Mouse (Mus musculus) ES-Bruce4 (cell line): ENCODE measurements around the gene Tln1. TPM values are rescaled to one million over a fixed set of nuclear protein-coding genes. Genes with fewer than 3 reads are reported as not detected.

Source experiments
- H3K27ac ChIP-seq: 2 replicates; pipeline ENCODE4 v1.5.1; 2012; ENCODE audit warnings: low read length, inconsistent platforms; ENCODE audit not compliant: insufficient read depth
- H3K27me3 ChIP-seq: 2 replicates; pipeline ENCODE4 v1.6.1; 2012; ENCODE audit warnings: mild to moderate bottlenecking, low read length, inconsistent platforms; ENCODE audit not compliant: control insufficient read depth, poor library complexity, insufficient read depth, severe bottlenecking
- H3K36me3 ChIP-seq: 2 replicates; pipeline ENCODE4 v1.6.1; 2012; ENCODE audit warnings: inconsistent platforms, mild to moderate bottlenecking, low read length, moderate library complexity; ENCODE audit not compliant: control insufficient read depth, poor library complexity, insufficient read depth, severe bottlenecking
- H3K4me1 ChIP-seq: one replicate; pipeline ENCODE4 v1.8.1; 2011; ENCODE audit warnings: low read length; ENCODE audit not compliant: control insufficient read depth, insufficient read depth
- H3K4me3 ChIP-seq: 2 replicates; pipeline ENCODE4 v1.5.1; 2011; ENCODE audit warnings: low read depth, mild to moderate bottlenecking, low read length
- H3K9ac ChIP-seq: 2 replicates; pipeline ENCODE4 v1.6.1; 2012; ENCODE audit warnings: low read depth, mild to moderate bottlenecking, inconsistent platforms; ENCODE audit not compliant: poor library complexity, severe bottlenecking
- H3K9me3 ChIP-seq: replicated peaks from 2 replicates; pipeline ENCODE4 v1.6.1; 2012; ENCODE audit warnings: mild to moderate bottlenecking, low read length, inconsistent platforms; ENCODE audit not compliant: control insufficient read depth, poor library complexity, insufficient read depth, severe bottlenecking
- CTCF ChIP-seq: IDR thresholded peaks from one replicate; pipeline ENCODE4 v1.8.1; 2011; ENCODE audit warnings: low read depth, low read length
- EP300 ChIP-seq: IDR thresholded peaks from 2 replicates; pipeline ENCODE4 v1.6.1; 2011; ENCODE audit warnings: low read depth, low read length; ENCODE audit not compliant: insufficient read depth
- POLR2A ChIP-seq: IDR thresholded peaks from one replicate; pipeline ENCODE4 v1.8.1; 2011; ENCODE audit warnings: low read length; ENCODE audit not compliant: insufficient read depth
- polyA plus RNA-seq: library from polyadenylated mRNA; stranded (reverse); fragments of >200 nt; gene quantifications from 2 replicates; pipeline ENCODE4 v1.2.4, GENCODE M21; 2011; ENCODE audit warnings: low read depth; ENCODE audit not compliant: missing spikeins, insufficient read depth, insufficient read length

Tln1 gene
- polyA plus RNA-seq, 1 experiment, result 92.5 TPM

DNA sequence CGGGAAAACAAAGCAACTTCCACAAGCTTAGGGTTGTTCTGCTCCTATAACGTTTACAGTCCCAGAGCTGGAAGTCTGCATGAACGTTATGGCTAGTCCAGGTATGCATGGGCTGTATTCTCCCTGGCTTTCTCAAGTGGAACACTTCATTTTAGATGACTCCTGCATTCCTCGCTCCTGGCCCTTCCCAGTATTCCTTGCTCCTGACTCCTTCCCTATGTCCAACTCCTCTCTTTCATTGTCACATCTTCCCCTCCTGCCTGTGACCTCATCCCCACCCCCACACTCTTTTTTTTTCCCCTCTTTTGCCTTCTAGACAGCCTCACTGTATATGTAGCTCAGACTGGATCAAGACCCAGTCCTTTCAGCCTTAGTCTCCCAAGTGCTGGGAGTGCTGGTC is 48.7 kb downstream of the Tln1 start:
- Histone ChIP-seq H3K27me3 (no peaks in the 10 kb centered on the region), H3K27ac (no peak overlapping the region), H3K36me3 (no peaks in the 10 kb centered on the region), H3K9me3 (no peaks in the 10 kb centered on the region), H3K4me3 (no peak overlapping the region), H3K4me1 (peaks cover 3% of the 10 kb centered on the region), H3K9ac (no peak overlapping the region)
- no peak for TF ChIP-seq POLR2A
- no peak for TF ChIP-seq EP300
- TF ChIP-seq CTCF, result no peak

DNA sequence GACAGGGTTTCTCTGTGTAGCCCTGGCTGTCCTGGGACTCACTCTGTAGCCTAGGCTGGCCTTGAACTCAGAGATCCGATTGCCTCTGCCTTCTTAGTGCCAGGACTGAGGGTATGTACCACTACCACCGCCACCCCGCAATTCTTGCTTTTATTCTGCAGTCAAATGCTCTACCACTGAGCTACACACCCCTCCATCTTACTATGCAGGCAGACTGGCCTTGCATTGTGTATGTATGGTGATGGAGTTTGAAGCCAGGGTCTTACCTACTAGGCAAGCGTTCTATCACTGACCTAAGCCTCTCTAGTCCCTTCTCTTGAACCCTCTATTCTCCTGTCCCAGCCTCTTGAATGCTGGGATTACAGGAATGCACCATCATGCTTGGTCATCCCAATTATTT is 49.2 kb downstream of the Tln1 start:
- peaks cover 3% of the 10 kb centered on the region for H3K4me1 ChIP-seq
- H3K36me3 ChIP-seq, result no peaks in the 10 kb centered on the region
- no peak overlapping the region for H3K9ac ChIP-seq
- no peak for TF ChIP-seq CTCF
- no peak for TF ChIP-seq POLR2A
- TF ChIP-seq EP300, result no peak
- H3K9me3 ChIP-seq, result no peaks in the 10 kb centered on the region
- no peaks in the 10 kb centered on the region for H3K27me3 ChIP-seq
- H3K4me3 ChIP-seq, result no peak overlapping the region
- no peak overlapping the region for H3K27ac ChIP-seq

DNA sequence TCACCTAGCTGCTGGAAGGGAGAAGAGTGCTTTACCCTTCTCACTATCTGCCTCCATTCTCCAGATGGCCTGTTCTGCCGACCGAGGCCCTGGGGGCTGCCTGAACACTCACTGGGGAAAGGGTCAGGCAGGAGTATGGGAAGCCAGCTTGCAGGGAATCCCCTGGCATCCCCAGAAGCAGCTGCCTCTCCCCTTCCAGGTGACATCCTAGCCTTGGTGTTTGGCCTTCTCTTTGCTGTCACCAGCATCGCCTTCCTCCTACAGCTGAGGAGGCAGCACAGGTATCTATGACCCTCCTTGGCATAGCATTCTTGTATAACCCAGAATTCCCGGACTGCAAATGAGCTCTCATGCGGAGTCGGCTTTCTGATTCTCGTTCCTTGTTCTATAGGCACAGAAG is 49.8 kb downstream of the Tln1 start:
- no peak for TF ChIP-seq EP300
- no peak for TF ChIP-seq CTCF
- TF ChIP-seq POLR2A, result no peak
- H3K9ac ChIP-seq, result no peak overlapping the region
- no peaks in the 10 kb centered on the region for H3K9me3 ChIP-seq
- no peak overlapping the region for H3K4me3 ChIP-seq
- H3K36me3 ChIP-seq, result no peaks in the 10 kb centered on the region
- no peaks in the 10 kb centered on the region for H3K27me3 ChIP-seq
- no peak overlapping the region for H3K27ac ChIP-seq
- peaks cover 3% of the 10 kb centered on the region for H3K4me1 ChIP-seq

DNA sequence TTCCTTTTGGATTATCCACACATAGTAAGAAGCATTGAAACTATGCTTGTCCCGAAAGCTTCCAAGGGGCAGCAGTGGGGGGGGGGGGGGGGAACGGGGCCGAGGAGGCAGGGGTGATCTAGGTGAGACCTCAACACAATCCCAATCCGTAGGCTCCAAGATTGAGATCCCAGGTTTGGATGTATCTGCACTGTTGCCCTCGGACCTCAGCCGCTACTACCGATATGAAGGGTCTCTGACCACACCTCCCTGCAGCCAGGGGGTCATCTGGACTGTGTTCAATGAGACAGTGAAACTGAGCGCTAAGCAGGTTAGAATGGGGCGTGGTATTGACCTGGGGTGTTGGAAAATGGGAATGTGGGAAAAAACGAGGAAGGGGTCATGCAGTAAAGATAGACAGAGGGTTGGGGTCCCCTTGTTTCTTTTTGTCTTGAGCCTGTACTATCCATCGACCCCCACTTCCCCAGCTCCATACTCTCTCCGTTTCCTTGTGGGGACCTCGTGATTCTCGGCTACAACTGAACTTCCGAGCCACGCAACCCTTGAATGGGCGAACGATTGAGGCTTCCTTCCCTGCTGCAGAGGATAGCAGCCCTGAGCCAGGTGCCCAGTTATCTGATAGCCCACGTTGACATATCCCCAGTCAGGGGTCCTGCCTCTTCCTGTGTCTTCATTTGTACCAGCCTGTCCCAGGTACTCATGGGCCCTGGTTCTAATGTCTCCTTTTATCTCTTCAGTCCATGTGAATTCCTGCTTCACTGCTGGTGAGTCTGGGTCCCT is 50.6 kb downstream of the Tln1 start:
- Histone ChIP-seq H3K4me1 (peaks cover 3% of the 10 kb centered on the region), H3K9me3 (no peaks in the 10 kb centered on the region), H3K9ac (no peak overlapping the region), H3K36me3 (no peaks in the 10 kb centered on the region), H3K27ac (no peak overlapping the region), H3K4me3 (no peak overlapping the region), H3K27me3 (no peaks in the 10 kb centered on the region)
- TF ChIP-seq CTCF, result no peak
- TF ChIP-seq POLR2A, result no peak
- no peak for TF ChIP-seq EP300

DNA sequence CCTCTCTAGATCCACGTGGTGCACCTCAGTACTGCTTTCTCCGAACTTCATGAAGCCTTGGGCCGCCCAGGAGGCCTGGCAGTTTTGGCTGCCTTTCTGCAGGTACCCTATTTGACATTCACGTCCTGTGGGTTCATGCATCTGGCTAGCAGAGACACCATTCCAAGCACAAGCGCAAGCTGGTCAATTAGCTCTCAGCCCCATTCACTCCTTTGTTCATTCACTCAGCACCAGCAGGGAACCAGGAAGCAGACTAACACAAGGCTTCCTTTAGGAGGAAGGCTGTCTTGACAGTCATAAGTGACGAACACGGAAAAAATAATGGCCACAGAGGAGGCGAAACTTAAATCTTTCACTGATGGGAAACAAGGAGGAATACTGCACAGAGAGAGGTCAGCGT is 53.4 kb downstream of the Tln1 start:
- H3K27me3 ChIP-seq, result no peaks in the 10 kb centered on the region

DNA sequence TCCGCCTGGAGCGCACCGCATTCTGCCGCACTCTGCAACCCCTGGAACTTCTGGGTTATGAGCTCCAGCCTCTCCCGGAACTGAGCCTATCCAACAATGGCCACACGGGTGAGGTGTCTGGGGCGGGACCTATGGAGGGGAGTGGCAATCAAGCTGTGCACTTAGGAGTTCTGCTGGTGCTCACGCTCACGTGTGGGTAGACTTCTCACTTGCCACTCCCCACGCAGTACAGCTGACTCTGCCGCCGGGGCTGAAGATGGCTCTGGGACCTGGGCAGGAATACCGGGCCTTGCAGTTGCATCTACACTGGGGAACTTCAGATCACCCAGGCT is 53.9 kb downstream of the Tln1 start:
- H3K4me1 ChIP-seq, result peaks cover 3% of the 10 kb centered on the region
- no peaks in the 10 kb centered on the region for H3K27me3 ChIP-seq
- no peak overlapping the region for H3K27ac ChIP-seq
- TF ChIP-seq EP300, result no peak
- TF ChIP-seq POLR2A, result peak; percentile 36
- TF ChIP-seq CTCF, result no peak
- no peaks in the 10 kb centered on the region for H3K36me3 ChIP-seq
- H3K4me3 ChIP-seq, result peak overlapping the region; percentile 43
- H3K9ac ChIP-seq, result peak overlapping the region; percentile 17; the same call in 1 of the 2 replicates
- H3K9me3 ChIP-seq, result no peaks in the 10 kb centered on the region

More for the DNA sequence above, 53.4 kb downstream of the Tln1 start:
- TF ChIP-seq POLR2A (no peak), CTCF (no peak), EP300 (no peak)
- Histone ChIP-seq H3K9ac (no peak overlapping the region), H3K9me3 (no peaks in the 10 kb centered on the region), H3K27ac (no peak overlapping the region), H3K36me3 (no peaks in the 10 kb centered on the region), H3K4me1 (peaks cover 3% of the 10 kb centered on the region), H3K4me3 (peak overlapping the region; percentile 43; the same call in 1 of the 2 replicates)
